Mouse (Mus musculus) lung, embryonic 14.5 days (tissue): ENCODE data around the gene Tat. TPM values are rescaled to one million over a fixed set of nuclear protein-coding genes. Genes with fewer than 3 reads are reported as not detected.
A peak's percentile ranks its signal among the peaks of the same experiment; 100 is the strongest.
"Not testable (repeated sequence)": the region's sequence is repeated elsewhere in the genome, so short reads cannot be mapped to it uniquely, and the experiment has no call there.

Source experiments
- ATAC-seq: fragments of 200-750 bp; cut with Nextera tagmentation; 2 replicates; pipeline ENCODE4 v1.8.0; 2017; ENCODE audit warnings: mild to moderate bottlenecking, moderate TSS enrichment, moderate library complexity; ENCODE audit not compliant: insufficient read depth
- DNase-seq: peaks from one replicate; pipeline ENCODE4 v3.0.0-alpha.2; 2015
- H3K27ac ChIP-seq: fragments of 300-500 bp; sonication (generic); 2 replicates; pipeline ENCODE4 v1.5.1; 2014; ENCODE audit warnings: low read depth, mild to moderate bottlenecking, moderate library complexity
- H3K27me3 ChIP-seq: fragments of 300-500 bp; sonication (generic); 2 replicates; pipeline ENCODE4 v1.6.1; 2014; ENCODE audit warnings: low read length, control low read depth; ENCODE audit not compliant: insufficient read depth
- H3K36me3 ChIP-seq: fragments of 300-500 bp; sonication (generic); 2 replicates; pipeline ENCODE4 v1.6.1; 2014; ENCODE audit warnings: control low read depth; ENCODE audit not compliant: insufficient read depth
- H3K4me1 ChIP-seq: fragments of 300-500 bp; sonication (generic); 2 replicates; pipeline ENCODE4 v1.6.1; 2014; ENCODE audit warnings: antibody characterized with exemption, control low read depth; ENCODE audit not compliant: insufficient read depth
- H3K4me2 ChIP-seq: fragments of 300-500 bp; sonication (generic); 2 replicates; pipeline ENCODE4 v1.6.1; 2014; ENCODE audit warnings: mild to moderate bottlenecking
- H3K4me3 ChIP-seq: fragments of 300-500 bp; sonication (generic); 2 replicates; pipeline ENCODE4 v1.5.1; 2014; ENCODE audit warnings: low read depth, low read length
- H3K9ac ChIP-seq: fragments of 300-500 bp; sonication (generic); 2 replicates; pipeline ENCODE4 v1.6.1; 2014
- H3K9me3 ChIP-seq: fragments of 300-500 bp; sonication (generic); 2 replicates; pipeline ENCODE4 v1.6.1; 2016; ENCODE audit warnings: low read depth, low read length, control low read depth
- CTCF ChIP-seq: IDR thresholded peaks from 2 replicates; pipeline ENCODE4 v1.5.1; 2016; ENCODE audit warnings: antibody characterized with exemption, low read depth
- WGBS: fragments of 180-500 bp; shearing (Covaris S2); extraction: QIAGEN DNeasy Blood & Tissue Kit; methylation state at CpG from one replicate; pipeline ENCODE4 v1.1.7; 2014; 5-methylcytosine and 5-hydroxymethylcytosine counted together
- polyA plus RNA-seq: library from polyadenylated mRNA; unstranded; fragments of >200 nt; fragmentation: Nextera tagmentation; extraction: Ambion mirVana; gene quantifications from 2 replicates; pipeline ENCODE4 v1.2.1, GENCODE M21; 2014

The Tat gene
- polyA plus RNA-seq, 1 experiment from 2014 or later, result not detected

GRCm38 (mm10) chr8:110022081-110022480, 31.8 kb downstream of the Tat start:
- no peak overlapping the region for H3K9ac ChIP-seq
- H3K36me3 ChIP-seq, result no peaks in the 10 kb centered on the region
- ATAC-seq (no peak), DNase-seq (peak; percentile 19)
- WGBS, result 41% methylated on average over 6 of the region's 6 CpGs
- H3K9me3 ChIP-seq, result no peaks in the 10 kb centered on the region
- no peak overlapping the region for H3K4me2 ChIP-seq
- no peaks in the 10 kb centered on the region for H3K27me3 ChIP-seq
- no peaks in the 10 kb centered on the region for H3K4me1 ChIP-seq
- no peak overlapping the region for H3K4me3 ChIP-seq
- no peak for TF ChIP-seq CTCF
- H3K27ac ChIP-seq, result no peak overlapping the region

GRCm38 (mm10) chr8:110022768-110023344, 32.6 kb downstream of the Tat start:
- no peak for TF ChIP-seq CTCF
- H3K9me3 ChIP-seq, result no peaks in the 10 kb centered on the region
- H3K9ac ChIP-seq, result no peak overlapping the region
- no peak overlapping the region for H3K4me2 ChIP-seq
- H3K27me3 ChIP-seq, result no peaks in the 10 kb centered on the region
- ATAC-seq (no peak), DNase-seq (no peak)
- H3K36me3 ChIP-seq, result no peaks in the 10 kb centered on the region
- no peaks in the 10 kb centered on the region for H3K4me1 ChIP-seq
- WGBS, result 88% methylated on average over 10 of the region's 10 CpGs
- no peak overlapping the region for H3K4me3 ChIP-seq
- H3K27ac ChIP-seq, result no peak overlapping the region

- not testable (repeated sequence) for DNase-seq, H3K4me1 ChIP-seq, H3K4me3 ChIP-seq, H3K9ac ChIP-seq, ATAC-seq, H3K36me3 ChIP-seq, H3K27me3 ChIP-seq, H3K9me3 ChIP-seq, H3K4me2 ChIP-seq, H3K27ac ChIP-seq
- WGBS, result 32% methylated on average over 8 of the region's 8 CpGs
Observed at GRCm38 (mm10) chr8:110033771-110034170, 43.5 kb downstream of the Tat start.

GRCm38 (mm10) chr8:110034331-110034730, 44.1 kb downstream of the Tat start:
- H3K36me3 ChIP-seq, result no peaks in the 10 kb centered on the region
- TF ChIP-seq CTCF, result no peak
- no peak overlapping the region for H3K4me3 ChIP-seq
- no peak overlapping the region for H3K9ac ChIP-seq
- no peaks in the 10 kb centered on the region for H3K9me3 ChIP-seq
- no peaks in the 10 kb centered on the region for H3K4me1 ChIP-seq
- no peak overlapping the region for H3K4me2 ChIP-seq
- ATAC-seq (no peak), DNase-seq (no peak)
- H3K27me3 ChIP-seq, result no peaks in the 10 kb centered on the region
- no peak overlapping the region for H3K27ac ChIP-seq
- 66% methylated on average over 4 of the region's 4 CpGs for WGBS

- no peak for DNase-seq
- WGBS, result 68% methylated on average over 2 of the region's 2 CpGs
Observed at GRCm38 (mm10) chr8:110036156-110036555, 45.9 kb downstream of the Tat start.

GRCm38 (mm10) chr8:110039216-110039615, 49.0 kb downstream of the Tat start:
- no peak for TF ChIP-seq CTCF
- DNase-seq (no peak), ATAC-seq (no peak)
- H3K4me2 ChIP-seq, result no peak overlapping the region
- no peaks in the 10 kb centered on the region for H3K9me3 ChIP-seq
- WGBS, result 22% methylated on average over 7 of the region's 7 CpGs
- no peaks in the 10 kb centered on the region for H3K27me3 ChIP-seq
- H3K4me3 ChIP-seq, result no peak overlapping the region
- no peaks in the 10 kb centered on the region for H3K4me1 ChIP-seq
- no peaks in the 10 kb centered on the region for H3K36me3 ChIP-seq
- H3K27ac ChIP-seq, result no peak overlapping the region
- no peak overlapping the region for H3K9ac ChIP-seq

More at GRCm38 (mm10) chr8:110036156-110036555, 45.9 kb downstream of the Tat start:
- no peak overlapping the region for H3K4me2 ChIP-seq
- H3K27me3 ChIP-seq, result no peaks in the 10 kb centered on the region
- no peak overlapping the region for H3K4me3 ChIP-seq
- TF ChIP-seq CTCF, result no peak
- H3K4me1 ChIP-seq, result no peaks in the 10 kb centered on the region
- H3K36me3 ChIP-seq, result no peaks in the 10 kb centered on the region
- ATAC-seq, result no peak
- H3K9ac ChIP-seq, result no peak overlapping the region
- H3K9me3 ChIP-seq, result no peaks in the 10 kb centered on the region
- no peak overlapping the region for H3K27ac ChIP-seq

GRCm38 (mm10) chr8:110039659-110040058, 49.4 kb downstream of the Tat start, which contains the start of gene Chst4:
TSS of gene Chst4 (minus strand) at chr8:110039740.
- no peak within 1 kb of the TSS for H3K4me3 ChIP-seq
- no peak for DNase-seq
- no peak for TF ChIP-seq CTCF
- no peak within 1 kb of the TSS for H3K4me2 ChIP-seq
- H3K36me3 ChIP-seq, result no peaks in the 10 kb centered on the region
- no peaks in the 10 kb centered on the region for H3K9me3 ChIP-seq
- H3K4me1 ChIP-seq, result no peaks in the 10 kb centered on the region
- WGBS, result 57% methylated on average over 5 of the region's 5 CpGs
- H3K27me3 ChIP-seq, result no peaks in the 10 kb centered on the region
- no peak within 1 kb of the TSS for H3K27ac ChIP-seq
- ATAC-seq, result no peak
- H3K9ac ChIP-seq, result no peak within 1 kb of the TSS
